Mouse (Mus musculus) limb, embryonic 10.5 days (tissue): ENCODE measurements around the gene Myo16. TPM values are rescaled to one million over a fixed set of nuclear protein-coding genes. Genes with fewer than 3 reads are reported as not detected.

ENCODE experiments used
- DNase-seq: peaks from one replicate; pipeline ENCODE4 v3.0.0-alpha.2; 2017; ENCODE audit warnings: low spot score
- H3K27ac ChIP-seq: fragments of 300-500 bp; sonication (generic); 2 replicates; pipeline ENCODE4 v1.5.1; 2016; ENCODE audit warnings: mild to moderate bottlenecking
- H3K27me3 ChIP-seq: fragments of 300-500 bp; sonication (generic); 2 replicates; pipeline ENCODE4 v1.6.1; 2016; ENCODE audit warnings: low read depth, mild to moderate bottlenecking; ENCODE audit not compliant: poor library complexity, severe bottlenecking
- H3K36me3 ChIP-seq: fragments of 300-500 bp; sonication (generic); 2 replicates; pipeline ENCODE4 v1.6.1; 2016; ENCODE audit warnings: mild to moderate bottlenecking, moderate library complexity
- H3K4me1 ChIP-seq: fragments of 300-500 bp; sonication (generic); 2 replicates; pipeline ENCODE4 v1.6.1; 2016
- H3K4me3 ChIP-seq: fragments of 300-500 bp; sonication (generic); 2 replicates; pipeline ENCODE4 v1.5.1; 2016; ENCODE audit warnings: mild to moderate bottlenecking, moderate library complexity
- H3K9me3 ChIP-seq: fragments of 300-500 bp; sonication (generic); replicated peaks from 2 replicates; pipeline ENCODE4 v1.6.1; 2016; ENCODE audit warnings: mild to moderate bottlenecking
- WGBS: fragments of 180-500 bp; shearing (Covaris S2); methylation state at CpG from one replicate; pipeline ENCODE4 v1.1.7; 2016; 5-methylcytosine and 5-hydroxymethylcytosine counted together
- polyA plus RNA-seq: library from polyadenylated mRNA; unstranded; fragments of >200 nt; fragmentation: Nextera tagmentation; extraction: Ambion mirVana; gene quantifications from 2 replicates; pipeline ENCODE4 v1.2.1, GENCODE M21; 2016

Myo16 gene
- polyA plus RNA-seq, 1 experiment from 2014 or later, result 0.20 TPM

DNA sequence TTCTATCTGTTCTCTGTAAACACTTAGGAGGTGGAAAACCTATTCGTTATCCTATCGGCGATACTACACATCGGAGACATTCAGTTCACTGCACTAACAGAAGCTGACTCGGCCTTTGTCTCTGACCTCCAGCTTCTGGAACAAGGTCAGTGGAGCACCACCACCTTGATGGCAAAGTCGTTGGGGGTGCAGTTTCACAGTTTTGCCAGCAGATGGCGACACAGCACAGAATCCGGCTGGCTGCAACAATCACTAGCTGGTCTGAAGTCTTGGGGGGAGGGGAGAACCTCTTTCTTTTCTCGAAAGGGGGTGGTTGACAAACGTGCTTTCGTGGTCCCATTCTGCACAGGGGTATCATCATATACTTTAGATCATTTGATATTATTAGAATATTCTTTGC lies 285.1 kb downstream of the Myo16 start:
- no peak overlapping the region for H3K4me3 ChIP-seq
- H3K27me3 ChIP-seq, result no peaks in the 10 kb centered on the region; the same call in 1 of the 2 replicates
- no peaks in the 10 kb centered on the region for H3K36me3 ChIP-seq
- 21% methylated on average over 11 of the region's 11 CpGs for WGBS
- H3K4me1 ChIP-seq, result peaks cover 22% of the 10 kb centered on the region
- no peaks in the 10 kb centered on the region for H3K9me3 ChIP-seq
- peak; percentile 85 for DNase-seq
- no peak overlapping the region for H3K27ac ChIP-seq

DNA sequence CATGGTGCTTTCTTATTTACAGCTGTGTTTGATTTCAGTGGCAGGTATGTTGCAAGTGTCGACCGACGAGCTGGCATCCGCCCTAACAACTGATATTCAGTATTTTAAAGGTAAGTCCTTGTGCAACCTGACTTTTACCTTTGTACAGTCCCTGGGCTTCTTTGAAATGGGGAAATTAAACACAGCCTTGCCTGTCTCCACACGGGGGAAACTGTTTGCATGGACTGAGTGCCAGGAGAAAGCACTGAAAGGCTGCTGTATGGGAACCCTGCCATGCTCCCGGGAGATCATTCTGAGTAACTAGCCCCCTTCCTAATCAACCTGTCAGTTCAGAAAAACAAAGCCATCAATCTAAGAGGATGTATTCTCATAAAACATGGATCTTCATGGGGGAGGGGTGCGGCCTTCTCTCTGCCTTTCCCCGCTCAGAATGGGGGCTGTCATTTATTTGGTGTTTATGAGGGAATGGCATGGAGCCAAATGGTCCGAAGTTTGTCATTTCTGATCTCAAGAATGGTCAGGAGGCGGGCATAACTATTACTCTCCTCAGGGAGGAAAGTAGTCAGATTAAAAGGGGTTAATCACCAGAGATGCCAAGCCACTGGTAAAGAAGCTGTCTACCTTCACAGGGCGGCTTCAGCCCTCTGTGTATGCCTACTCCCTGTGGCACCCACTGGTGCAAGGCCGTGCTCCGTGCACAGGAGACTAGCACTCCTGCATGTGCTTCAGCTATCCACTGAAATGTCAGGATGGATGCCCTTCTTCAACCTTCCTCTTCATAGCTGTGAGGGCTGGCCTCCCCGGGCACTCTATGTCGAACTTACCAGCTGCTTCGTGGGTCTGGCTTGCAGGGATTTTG lies 286.1 kb downstream of the Myo16 start:
- H3K27ac ChIP-seq, result no peak overlapping the region
- WGBS, result 68% methylated on average over 16 of the region's 16 CpGs
- H3K4me1 ChIP-seq, result peaks cover 22% of the 10 kb centered on the region
- H3K4me3 ChIP-seq, result no peak overlapping the region
- H3K36me3 ChIP-seq, result no peaks in the 10 kb centered on the region
- no peak for DNase-seq
- no peaks in the 10 kb centered on the region; the same call in 1 of the 2 replicates for H3K27me3 ChIP-seq
- no peaks in the 10 kb centered on the region for H3K9me3 ChIP-seq

DNA sequence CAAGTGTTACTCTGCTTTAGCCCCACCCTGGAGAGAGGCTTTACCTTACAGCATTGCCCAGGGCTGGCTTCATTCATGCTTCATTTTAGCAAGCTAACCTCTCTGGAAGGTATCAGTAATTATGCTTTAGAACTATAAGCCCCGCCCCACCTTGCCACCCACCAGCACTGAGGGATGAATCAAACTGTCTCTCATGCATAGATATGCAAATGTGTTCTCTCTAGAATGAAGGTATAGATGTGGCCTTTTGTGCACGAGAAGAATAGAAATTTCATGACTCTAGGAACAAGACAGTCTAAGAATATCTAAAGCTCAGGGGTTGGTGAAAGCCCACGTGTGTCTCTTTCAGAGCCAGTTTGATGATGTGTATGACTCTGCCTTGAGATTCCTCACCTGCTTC lies 288.9 kb downstream of the Myo16 start:
- no peaks in the 10 kb centered on the region for H3K36me3 ChIP-seq
- H3K9me3 ChIP-seq, result no peaks in the 10 kb centered on the region
- H3K4me1 ChIP-seq, result peaks cover 22% of the 10 kb centered on the region
- no peaks in the 10 kb centered on the region; the same call in 1 of the 2 replicates for H3K27me3 ChIP-seq
- 77% methylated on average over 3 of the region's 3 CpGs for WGBS
- no peak for DNase-seq
- H3K4me3 ChIP-seq, result no peak overlapping the region
- no peak overlapping the region for H3K27ac ChIP-seq

GRCm38 (mm10) chr8:10445011-10445410 lies 291.3 kb downstream of the Myo16 start:
- Histone ChIP-seq H3K27ac (no peak overlapping the region), H3K27me3 (no peaks in the 10 kb centered on the region), H3K4me1 (peaks cover 10% of the 10 kb centered on the region), H3K9me3 (no peaks in the 10 kb centered on the region), H3K4me3 (no peak overlapping the region), H3K36me3 (no peaks in the 10 kb centered on the region)
- WGBS, result 80% methylated on average over 7 of the region's 7 CpGs
- no peak for DNase-seq

GRCm38 (mm10) chr8:10448545-10448944 lies 294.8 kb downstream of the Myo16 start:
- H3K36me3 ChIP-seq, result no peaks in the 10 kb centered on the region
- H3K4me1 ChIP-seq, result 0 out of 2 replicates have a peak, but pooled peaks cover 5% of the 10 kb centered on the region
- DNase-seq, result no peak
- H3K4me3 ChIP-seq, result no peak overlapping the region
- no peaks in the 10 kb centered on the region for H3K9me3 ChIP-seq
- H3K27me3 ChIP-seq, result no peaks in the 10 kb centered on the region
- no peak overlapping the region for H3K27ac ChIP-seq
- WGBS, result 88% methylated on average over 14 of the region's 14 CpGs

DNA sequence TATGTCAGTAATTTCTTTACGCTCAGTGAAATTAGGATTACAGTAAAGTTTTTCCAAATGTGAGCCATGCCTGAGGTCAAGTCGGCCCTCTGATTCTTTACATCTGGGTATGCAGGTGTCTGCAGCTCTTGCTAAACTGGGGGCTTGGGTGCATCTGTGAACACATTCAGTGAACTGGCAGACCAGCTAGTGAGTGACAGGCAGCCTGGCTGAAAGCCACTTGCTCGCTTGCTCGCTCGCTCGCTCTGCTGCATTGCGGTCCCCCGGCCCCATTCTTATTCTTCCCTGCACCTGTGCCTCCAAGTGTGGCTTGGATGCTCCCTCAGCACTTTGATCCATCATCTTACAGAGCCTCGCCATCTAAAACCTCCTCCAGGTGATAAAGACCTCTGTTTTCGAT lies 299.3 kb downstream of the Myo16 start:
- 88% methylated on average over 10 of the region's 10 CpGs for WGBS
- H3K27ac ChIP-seq, result no peak overlapping the region
- H3K4me1 ChIP-seq, result 0 out of 2 replicates have a peak, but pooled peaks cover 5% of the 10 kb centered on the region
- H3K27me3 ChIP-seq, result no peaks in the 10 kb centered on the region
- no peak overlapping the region for H3K4me3 ChIP-seq
- no peak for DNase-seq
- no peaks in the 10 kb centered on the region for H3K9me3 ChIP-seq
- no peaks in the 10 kb centered on the region for H3K36me3 ChIP-seq

DNA sequence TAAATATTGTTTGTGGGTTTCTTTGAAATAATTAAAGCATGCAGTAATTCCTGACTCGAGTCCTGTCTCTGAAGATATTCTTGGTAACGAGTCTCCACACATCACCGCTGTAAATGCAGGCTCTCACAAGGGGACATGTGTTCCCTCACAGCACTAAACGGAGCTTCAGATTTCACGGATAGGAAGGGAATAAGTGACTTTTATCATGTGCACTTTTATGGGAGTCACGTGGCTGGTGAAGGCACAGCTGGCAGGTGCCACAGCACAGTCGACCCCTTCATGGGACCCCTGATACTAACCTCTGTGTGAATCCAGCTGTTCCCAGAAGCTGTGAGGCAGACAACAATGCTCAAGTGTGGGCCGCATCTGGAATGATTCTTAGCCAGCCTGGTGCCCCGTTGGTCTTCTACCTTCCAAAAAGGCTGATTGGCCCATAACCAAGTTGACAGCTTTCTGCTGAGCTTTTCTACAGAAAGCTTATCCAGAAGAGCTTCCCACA lies 304.5 kb downstream of the Myo16 start:
- Histone ChIP-seq H3K9me3 (no peaks in the 10 kb centered on the region), H3K27me3 (no peaks in the 10 kb centered on the region), H3K4me1 (0 out of 2 replicates have a peak, but pooled peaks cover 3% of the 10 kb centered on the region), H3K27ac (no peak overlapping the region), H3K4me3 (no peak overlapping the region), H3K36me3 (no peaks in the 10 kb centered on the region)
- WGBS, result 77% methylated on average over 9 of the region's 9 CpGs
- no peak for DNase-seq

DNA sequence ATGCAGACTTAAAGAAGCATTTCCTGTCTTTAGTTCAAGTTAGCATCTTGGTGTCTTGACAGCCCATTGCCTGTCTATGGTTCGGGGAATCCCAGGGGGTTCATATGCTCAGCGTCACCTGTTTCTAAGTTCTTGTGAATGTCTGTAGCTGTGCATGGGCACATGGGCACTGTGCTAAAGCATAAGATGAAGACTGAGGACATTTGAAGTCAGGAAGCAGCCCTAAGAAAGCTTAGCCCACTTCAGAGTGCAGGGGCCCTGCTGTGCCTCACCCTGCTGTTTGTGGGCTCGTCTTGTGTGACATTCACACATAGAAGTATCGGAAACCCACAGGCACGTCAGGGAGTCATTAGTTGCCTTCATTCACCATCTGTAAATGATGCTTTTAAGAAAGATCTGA lies 308.6 kb downstream of the Myo16 start:
- WGBS, result 81% methylated on average over 5 of the region's 5 CpGs
- Histone ChIP-seq H3K36me3 (no peaks in the 10 kb centered on the region), H3K4me3 (no peak overlapping the region), H3K27me3 (no peaks in the 10 kb centered on the region), H3K4me1 (peaks cover 3% of the 10 kb centered on the region; the same call in 1 of the 2 replicates), H3K27ac (no peak overlapping the region), H3K9me3 (no peaks in the 10 kb centered on the region)
- no peak for DNase-seq

GRCm38 (mm10) chr8:10468490-10468889 lies 314.8 kb downstream of the Myo16 start:
- no peak overlapping the region for H3K27ac ChIP-seq

GRCm38 (mm10) chr8:10469658-10470057 lies 315.9 kb downstream of the Myo16 start:
- no peak for DNase-seq
- H3K9me3 ChIP-seq, result no peaks in the 10 kb centered on the region
- WGBS, result 70% methylated on average over 2 of the region's 2 CpGs
- no peak overlapping the region for H3K27ac ChIP-seq
- no peaks in the 10 kb centered on the region for H3K36me3 ChIP-seq
- H3K27me3 ChIP-seq, result no peaks in the 10 kb centered on the region
- H3K4me3 ChIP-seq, result no peak overlapping the region
- H3K4me1 ChIP-seq, result peaks cover 13% of the 10 kb centered on the region

More at GRCm38 (mm10) chr8:10468490-10468889, 314.8 kb downstream of the Myo16 start:
- Histone ChIP-seq H3K4me1 (peaks cover 13% of the 10 kb centered on the region), H3K27me3 (no peaks in the 10 kb centered on the region), H3K4me3 (no peak overlapping the region), H3K9me3 (no peaks in the 10 kb centered on the region), H3K36me3 (no peaks in the 10 kb centered on the region)
- WGBS, result 42% methylated on average over 3 of the region's 3 CpGs
- DNase-seq, result no peak

- H3K27me3 ChIP-seq, result no peaks in the 10 kb centered on the region
- peaks cover 13% of the 10 kb centered on the region for H3K4me1 ChIP-seq
- H3K36me3 ChIP-seq, result no peaks in the 10 kb centered on the region
- 35% methylated on average over 6 of the region's 6 CpGs for WGBS
- DNase-seq, result no peak
- no peaks in the 10 kb centered on the region for H3K9me3 ChIP-seq
- no peak overlapping the region for H3K4me3 ChIP-seq
- H3K27ac ChIP-seq, result no peak overlapping the region
Measured at GRCm38 (mm10) chr8:10470280-10470679, 316.6 kb downstream of the Myo16 start.

DNA sequence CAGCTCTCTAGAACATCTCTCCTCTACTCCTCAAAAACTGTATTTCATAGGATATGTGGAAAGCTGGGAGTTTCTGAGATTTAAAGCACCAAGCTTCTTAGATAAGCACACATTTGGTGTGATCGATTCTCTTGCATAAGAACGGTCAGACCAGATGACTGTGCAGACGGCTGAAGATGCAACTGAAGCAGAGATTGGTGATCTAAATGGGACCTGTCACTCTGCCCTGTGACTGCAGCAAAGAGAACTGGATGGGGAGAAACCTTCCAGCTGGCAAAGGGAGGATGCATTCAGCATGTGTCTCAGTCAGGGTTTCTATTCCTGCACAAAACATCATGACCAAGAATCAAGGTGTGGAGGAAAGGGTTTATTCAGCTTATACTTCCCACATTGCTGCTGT lies 318.7 kb downstream of the Myo16 start:
- no peak for DNase-seq
- WGBS, result 88% methylated on average over 3 of the region's 3 CpGs

DNA sequence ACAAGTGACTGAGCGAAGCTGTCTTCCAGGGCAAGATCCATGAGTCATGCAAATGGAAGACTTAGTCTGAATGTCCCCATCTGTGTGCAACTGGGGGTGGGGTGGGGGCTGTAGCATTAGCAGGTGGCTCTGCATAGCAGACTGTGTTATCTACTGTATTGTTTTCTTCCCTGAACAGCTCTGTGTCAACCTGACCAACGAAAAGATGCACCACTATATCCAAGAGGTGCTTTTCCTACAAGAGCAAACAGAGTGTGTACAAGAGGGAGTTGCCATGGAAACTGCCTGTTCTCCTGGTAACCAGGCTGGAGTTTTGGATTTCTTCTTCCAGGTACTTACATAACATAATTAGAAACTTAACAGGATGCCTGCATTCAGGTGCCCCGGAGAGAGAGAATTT lies 320.7 kb downstream of the Myo16 start:
- WGBS, result 85% methylated on average over 3 of the region's 3 CpGs
- Histone ChIP-seq H3K4me3 (no peak overlapping the region), H3K9me3 (no peaks in the 10 kb centered on the region), H3K27ac (no peak overlapping the region), H3K4me1 (peaks cover 4% of the 10 kb centered on the region; the same call in 1 of the 2 replicates), H3K27me3 (no peaks in the 10 kb centered on the region), H3K36me3 (no peaks in the 10 kb centered on the region)
- DNase-seq, result no peak

More for the DNA sequence above, 318.7 kb downstream of the Myo16 start:
- H3K4me1 ChIP-seq, result peaks cover 10% of the 10 kb centered on the region
- no peaks in the 10 kb centered on the region for H3K27me3 ChIP-seq
- H3K4me3 ChIP-seq, result no peak overlapping the region
- no peak overlapping the region for H3K27ac ChIP-seq
- H3K36me3 ChIP-seq, result no peaks in the 10 kb centered on the region
- no peaks in the 10 kb centered on the region for H3K9me3 ChIP-seq
